9 mouse cellular contexts compared by ENCODE assay signal in the genomic region with DNA sequence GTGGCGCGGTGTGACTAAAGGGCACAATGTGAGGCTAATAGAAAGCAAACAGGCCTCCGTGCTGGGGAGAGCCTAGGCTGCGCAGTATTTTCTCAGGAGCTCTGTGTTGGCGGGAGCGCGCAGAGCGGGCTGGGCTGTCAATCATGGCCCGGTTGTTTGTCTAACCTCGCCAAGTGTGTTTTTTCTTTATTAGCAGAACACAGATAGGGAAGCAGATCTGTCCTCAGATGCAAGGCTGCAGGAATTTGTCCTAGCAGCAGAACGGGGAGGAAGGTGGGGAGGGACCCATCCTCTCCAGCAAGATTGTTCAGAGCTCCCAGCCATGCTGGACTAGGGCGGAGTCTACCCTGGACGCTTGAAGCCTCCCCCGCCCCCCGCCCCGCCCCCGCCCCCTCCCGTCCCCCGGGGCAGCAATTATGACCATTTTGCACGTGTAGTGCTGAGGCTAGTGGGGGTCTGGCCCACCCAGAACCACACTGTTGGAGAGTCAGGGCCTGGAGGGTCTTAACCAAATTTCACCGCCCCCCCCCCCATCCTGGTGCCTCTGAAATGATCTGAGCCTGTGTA. TPM values are rescaled to one million over a fixed set of nuclear protein-coding genes. Genes with fewer than 3 reads are reported as not detected.
DNase-seq lines count a peak whose midpoint lies in the region; ATAC-seq lines count a peak whose summit lies in the region.
"Had no signal": no experiment of that assay in that cellular context is flagged by ENCODE, and none has a peak within 500 bp of the region (broad histone marks: within the 10 kb centered on the region; RNA-seq: fewer than 3 reads in every experiment).

No protein-coding gene starts in this region.

- no peak for DNase-seq in heart, postnatal 14 days
- DNase-seq in ZHBTc4 (ENCODE audit: low read depth, low spot score): peak; percentile 21
- peak; percentile 35 for DNase-seq in hindbrain, embryonic 14.5 days (ENCODE audit: low spot score)
- no peak for DNase-seq in spleen, postnatal 36 days (ENCODE audit: low spot score in 2 of 2)
- no peak for DNase-seq in gastrocnemius, adult 8-10 months (ENCODE audit: low spot score in 2 of 2)
- DNase-seq: lung, postnatal 14 days had no signal

- peak overlapping the region; percentile 77 for H3K9ac ChIP-seq in heart, embryonic 13.5 days
- H3K9ac ChIP-seq in hindbrain, embryonic 14.5 days: peak overlapping the region; percentile 24
- peak overlapping the region; percentile 53 for H3K9ac ChIP-seq in midbrain, embryonic 16.5 days (ENCODE audit: low read depth, low read length)

- H3K4me2 ChIP-seq in heart, embryonic 13.5 days: peak overlapping the region; percentile 71
- peak overlapping the region; percentile 55 for H3K4me2 ChIP-seq in hindbrain, embryonic 14.5 days (replicated peaks)
- peak overlapping the region; percentile 52 for H3K4me2 ChIP-seq in midbrain, embryonic 16.5 days (ENCODE audit: low read length)

- H3K9me3 ChIP-seq in heart, embryonic 13.5 days: no peaks in the 10 kb centered on the region
- H3K9me3 ChIP-seq in hindbrain, embryonic 14.5 days (ENCODE audit: control insufficient read depth, low read length): no peaks in the 10 kb centered on the region
- H3K9me3 ChIP-seq in midbrain, embryonic 16.5 days (replicated peaks; ENCODE audit: control insufficient read depth, low read length, poor library complexity, severe bottlenecking): no peaks in the 10 kb centered on the region

- peaks cover 25% of the 10 kb centered on the region for H3K27me3 ChIP-seq in heart, embryonic 13.5 days (replicated peaks)
- no peaks in the 10 kb centered on the region for H3K27me3 ChIP-seq in hindbrain, embryonic 14.5 days (ENCODE audit: control insufficient read depth, insufficient read depth, low read length)
- no peaks in the 10 kb centered on the region for H3K27me3 ChIP-seq in midbrain, embryonic 16.5 days (ENCODE audit: control insufficient read depth, insufficient read depth, low read depth, low read length)

- no peak; the same call in 1 of the 2 replicates for ATAC-seq in heart, embryonic 13.5 days (ENCODE audit: extremely low read depth, insufficient number of reproducible peaks, low FRiP score, low TSS enrichment)
- peak; percentile 73; the same call in 1 of the 2 replicates for ATAC-seq in hindbrain, embryonic 14.5 days (ENCODE audit: low FRiP score)
- ATAC-seq in midbrain, embryonic 16.5 days: peak; percentile 84
- no peak; the same call in 1 of the 2 replicates for ATAC-seq in granulocyte monocyte progenitor cell, adult 5-6 weeks (replicated peaks; ENCODE audit: poor library complexity, severe bottlenecking)

- 3% methylated on average over 21 of the region's 21 CpGs for WGBS in heart, embryonic 13.5 days
- WGBS in hindbrain, embryonic 14.5 days: 1% methylated on average over 19 of the region's 21 CpGs
- 2% methylated on average over 17 of the region's 21 CpGs for WGBS in midbrain, embryonic 16.5 days

- no peaks in the 10 kb centered on the region for H3K36me3 ChIP-seq in heart, embryonic 13.5 days
- H3K36me3 ChIP-seq in hindbrain, embryonic 14.5 days (replicated peaks; ENCODE audit: control insufficient read depth, insufficient read depth): no peaks in the 10 kb centered on the region
- no peaks in the 10 kb centered on the region for H3K36me3 ChIP-seq in midbrain, embryonic 16.5 days (ENCODE audit: control insufficient read depth, insufficient read depth, low read length)

- H3K4me3 ChIP-seq in heart, embryonic 13.5 days: peak overlapping the region; percentile 59
- H3K4me3 ChIP-seq in hindbrain, embryonic 14.5 days (replicated peaks; ENCODE audit: low read length): peak overlapping the region; percentile 26
- H3K4me3 ChIP-seq in midbrain, embryonic 16.5 days (ENCODE audit: low read depth, low read length): peak overlapping the region; percentile 27

- intact Hi-C loops in heart, postnatal 14 days (cut with DNase I): no loop called here

- no peak overlapping the region for H3K27ac ChIP-seq in heart, embryonic 13.5 days (replicated peaks)
- H3K27ac ChIP-seq in hindbrain, embryonic 14.5 days: no peak overlapping the region
- H3K27ac ChIP-seq in midbrain, embryonic 16.5 days (ENCODE audit: low read length): no peak overlapping the region

- H3K4me1 ChIP-seq in heart, embryonic 13.5 days: peaks cover 4% of the 10 kb centered on the region
- H3K4me1 ChIP-seq in hindbrain, embryonic 14.5 days (replicated peaks; ENCODE audit: control insufficient read depth, insufficient read depth, low read length): peaks cover 8% of the 10 kb centered on the region
- peaks cover 6% of the 10 kb centered on the region; the same call in 1 of the 2 replicates for H3K4me1 ChIP-seq in midbrain, embryonic 16.5 days (ENCODE audit: control insufficient read depth, insufficient read depth, low read length)

RNA-seq across cellular contexts. Expression of gene Barx1, which starts 43.7 kb away (rescaled TPM):
- polyA plus RNA-seq in heart, embryonic 13.5 days (2015; fragmentation: Nextera tagmentation; extraction: Ambion mirVana): 0.44 and 1.5 TPM in 2 replicates
- total RNA-seq in heart, postnatal 14 days (2021): not detected
- not detected in 2 replicates for polyA plus RNA-seq in hindbrain, embryonic 14.5 days (2014; fragmentation: Nextera tagmentation; extraction: Ambion mirVana)
- polyA plus RNA-seq in midbrain, embryonic 16.5 days (2015; fragmentation: Nextera tagmentation; extraction: Ambion mirVana): not detected in 2 replicates
- total RNA-seq in granulocyte monocyte progenitor cell, adult 5-6 weeks (2014; fragmentation: Nextera tagmentation): not detected in 2 replicates
- not detected in 2 replicates for total RNA-seq in granulocyte monocyte progenitor cell, adult 5-6 weeks (2017)
- not detected for total RNA-seq in gastrocnemius, adult 8-10 months (2022)

Comparison
In these comparisons a context has a peak if more than half of its experiments do, and no peak if none do; other contexts are left out.
1. ATAC-seq: peak in hindbrain, embryonic 14.5 days (single experiment) and midbrain, embryonic 16.5 days (single experiment); none in heart, embryonic 13.5 days (single experiment) and granulocyte monocyte progenitor cell, adult 5-6 weeks (single experiment).
2. H3K9ac ChIP-seq: peak in every context shown above with its lines; median percentile 77 in heart, embryonic 13.5 days; 53 in midbrain, embryonic 16.5 days; 24 in hindbrain, embryonic 14.5 days.
3. DNase-seq: peak in ZHBTc4 (single experiment) and hindbrain, embryonic 14.5 days (single experiment); none in heart, postnatal 14 days (0 of 2), spleen, postnatal 36 days (0 of 2) and gastrocnemius, adult 8-10 months (0 of 2).
4. Peak in every context shown above with its lines, with median percentiles within 50 percentile points of each other: H3K4me2 ChIP-seq and H3K4me3 ChIP-seq.